Mouse (Mus musculus): ENCODE results near the gene Fam117b.

- TF ChIP-seq CTCF (conservative IDR thresholded peaks at IDR 0.05 in 1 of 2, IDR thresholded peaks at IDR 0.05 in 1 of 2; ENCODE audit: low read depth in 2 of 2, low read length in 2 of 2), result no peak
- no peak for TF ChIP-seq USF1 (IDR thresholded peaks at IDR 0.05; ENCODE audit: low read depth, low read length)
- no peak for TF ChIP-seq ZKSCAN1 (IDR thresholded peaks at IDR 0.05; ENCODE audit: borderline replicate concordance, low read depth, low read length)
- no peak for TF ChIP-seq ELF1 (IDR thresholded peaks at IDR 0.05; ENCODE audit: low read depth, low read length)
- TF ChIP-seq POLR2A (IDR thresholded peaks at IDR 0.05; ENCODE audit: low read depth, low read length), result no peak
- no peak for TF ChIP-seq SIN3A (IDR thresholded peaks at IDR 0.05; ENCODE audit: low read length)
- no peak for TF ChIP-seq TBP (conservative IDR thresholded peaks at IDR 0.05; ENCODE audit: low read depth, low read length)
- TF ChIP-seq MAFK (IDR thresholded peaks at IDR 0.05; ENCODE audit: insufficient replicate concordance, low read length), result no peak
- no peak for TF ChIP-seq CHD2 (IDR thresholded peaks at IDR 0.05; ENCODE audit: low read length)
- TF ChIP-seq USF2 (conservative IDR thresholded peaks at IDR 0.05; ENCODE audit: low read depth, low read length), result no peak
- no peak for TF ChIP-seq ZNF384 (IDR thresholded peaks at IDR 0.05; ENCODE audit: low read depth, low read length)
- TF ChIP-seq EP300 (IDR thresholded peaks at IDR 0.05; ENCODE audit: low read length), result no peak
Observed at GRCm38 (mm10) chr1:59930926-59931325, 18.1 kb downstream of the Fam117b start.
